Mouse (Mus musculus): ENCODE results near the gene Dgat2l6.

GRCm38 (mm10) chrX:100518532-100518931 is 6.1 kb upstream of the Dgat2l6 start:
- TF ChIP-seq POLR2A (IDR thresholded peaks at IDR 0.05; ENCODE audit: low read depth, low read length) (no peak), CTCF (IDR thresholded peaks at IDR 0.05; ENCODE audit: borderline replicate concordance, insufficient read depth, low read length) (no peak)
